Mouse (Mus musculus) liver, postnatal 0 days (tissue): ENCODE measurements at regions not wholly inside any gene's neighbourhood (a gene's known extent, or its start where the extent isn't known, plus 50 kb on each side); places are given as distances from the start of the nearest gene placed in this dataset.

Source experiments
- ATAC-seq: fragments of 200-750 bp; cut with Nextera tagmentation; 2 replicates; pipeline ENCODE4 v1.8.0; 2017; ENCODE audit warnings: mild to moderate bottlenecking, moderate library complexity
- DNase-seq: peaks from one replicate; pipeline ENCODE4 v3.0.0-alpha.2; 2016
- H3K27ac ChIP-seq: fragments of 300-500 bp; sonication (generic); 2 replicates; pipeline ENCODE4 v1.5.1; 2014; ENCODE audit warnings: antibody characterized with exemption, moderate library complexity, mild to moderate bottlenecking, low read depth
- H3K27me3 ChIP-seq: fragments of 300-500 bp; sonication (generic); 2 replicates; pipeline ENCODE4 v1.6.1; 2014; ENCODE audit warnings: low read length, control low read depth, mixed read lengths; ENCODE audit not compliant: insufficient read depth
- H3K36me3 ChIP-seq: fragments of 300-500 bp; sonication (generic); replicated peaks from 2 replicates; pipeline ENCODE4 v1.6.1; 2014; ENCODE audit warnings: mild to moderate bottlenecking, control low read depth, low read length, moderate library complexity, mixed read lengths; ENCODE audit not compliant: insufficient read depth
- H3K4me1 ChIP-seq: fragments of 300-500 bp; sonication (generic); 2 replicates; pipeline ENCODE4 v1.6.1; 2014; ENCODE audit warnings: antibody characterized with exemption, mild to moderate bottlenecking, control low read depth; ENCODE audit not compliant: insufficient read depth
- H3K4me2 ChIP-seq: fragments of 300-500 bp; sonication (generic); 2 replicates; pipeline ENCODE4 v1.6.1; 2014; ENCODE audit warnings: low read depth, mild to moderate bottlenecking, low read length, moderate library complexity, mixed read lengths
- H3K4me3 ChIP-seq: fragments of 300-500 bp; sonication (generic); 2 replicates; pipeline ENCODE4 v1.5.1; 2014; ENCODE audit warnings: low read depth, low read length
- H3K9ac ChIP-seq: fragments of 300-500 bp; sonication (generic); replicated peaks from 2 replicates; pipeline ENCODE4 v1.6.1; 2014; ENCODE audit warnings: mild to moderate bottlenecking, moderate library complexity
- H3K9me3 ChIP-seq: fragments of 300-500 bp; sonication (generic); 2 replicates; pipeline ENCODE4 v1.6.1; 2016; ENCODE audit warnings: mild to moderate bottlenecking, control low read depth, low read length, mixed read lengths
- CTCF ChIP-seq: sonication (generic); IDR thresholded peaks from 2 replicates; pipeline ENCODE4 v1.5.1; 2016; ENCODE audit warnings: antibody characterized with exemption, low read depth
- EP300 ChIP-seq: IDR thresholded peaks from 2 replicates; pipeline ENCODE4 v1.6.1; 2016; ENCODE audit warnings: antibody characterized with exemption, low read depth, mild to moderate bottlenecking
- WGBS: fragments of 180-500 bp; shearing (Covaris S2); extraction: QIAGEN DNeasy Blood & Tissue Kit; methylation state at CpG from one replicate; pipeline ENCODE4 v1.1.7; 2014; ENCODE audit not compliant: insufficient replicate concordance; 5-methylcytosine and 5-hydroxymethylcytosine counted together

GRCm38 (mm10) chr19:16044169-16044568 lies 59.4 kb upstream of the Cep78 start:
- H3K27ac ChIP-seq, result no peak overlapping the region
- H3K4me1 ChIP-seq, result peaks cover 2% of the 10 kb centered on the region; the same call in 1 of the 2 replicates
- H3K4me2 ChIP-seq, result no peak overlapping the region
- no peaks in the 10 kb centered on the region for H3K36me3 ChIP-seq
- no peak overlapping the region for H3K9ac ChIP-seq
- DNase-seq, result no peak
- H3K4me3 ChIP-seq, result no peak overlapping the region
- TF ChIP-seq CTCF, result no peak
- no peak for TF ChIP-seq EP300
- no peak for ATAC-seq
- no peaks in the 10 kb centered on the region for H3K9me3 ChIP-seq
- WGBS, result 58% methylated on average over 5 of the region's 5 CpGs
- H3K27me3 ChIP-seq, result no peaks in the 10 kb centered on the region

- H3K4me2 ChIP-seq, result no peak overlapping the region
- H3K4me3 ChIP-seq, result no peak overlapping the region
- no peaks in the 10 kb centered on the region for H3K36me3 ChIP-seq
- no peak overlapping the region for H3K9ac ChIP-seq
- H3K27me3 ChIP-seq, result no peaks in the 10 kb centered on the region
- ATAC-seq (no peak), DNase-seq (no peak)
- H3K4me1 ChIP-seq, result peaks cover 2% of the 10 kb centered on the region; the same call in 1 of the 2 replicates
- WGBS, result 73% methylated on average over 7 of the region's 7 CpGs
- H3K9me3 ChIP-seq, result no peaks in the 10 kb centered on the region
- no peak overlapping the region for H3K27ac ChIP-seq
- TF ChIP-seq CTCF (no peak), EP300 (no peak)
Observed at GRCm38 (mm10) chr19:16043007-16043406, 58.2 kb upstream of the Cep78 start.

- Histone ChIP-seq H3K4me2 (no peak overlapping the region), H3K27ac (no peak overlapping the region), H3K36me3 (no peaks in the 10 kb centered on the region), H3K4me1 (no peaks in the 10 kb centered on the region), H3K4me3 (no peak overlapping the region), H3K9me3 (no peaks in the 10 kb centered on the region), H3K9ac (no peak overlapping the region), H3K27me3 (no peaks in the 10 kb centered on the region)
- DNase-seq, result no peak
- no peak for TF ChIP-seq CTCF
- no peak for TF ChIP-seq EP300
- no peak for ATAC-seq
- 73% methylated on average over 5 of the region's 5 CpGs for WGBS
Observed at GRCm38 (mm10) chr19:16041891-16042290, 57.1 kb upstream of the Cep78 start.

GRCm38 (mm10) chr19:16037806-16038205 lies 53.0 kb upstream of the Cep78 start:
- 73% methylated on average over 12 of the region's 12 CpGs for WGBS
- DNase-seq, result no peak

More at GRCm38 (mm10) chr19:16037806-16038205, 53.0 kb upstream of the Cep78 start:
- Histone ChIP-seq H3K4me3 (no peak overlapping the region), H3K36me3 (no peaks in the 10 kb centered on the region), H3K4me1 (no peaks in the 10 kb centered on the region), H3K27me3 (no peaks in the 10 kb centered on the region), H3K9ac (no peak overlapping the region), H3K9me3 (no peaks in the 10 kb centered on the region), H3K4me2 (no peak overlapping the region), H3K27ac (no peak overlapping the region)
- TF ChIP-seq CTCF (no peak), EP300 (no peak)
- ATAC-seq, result no peak
